Mouse (Mus musculus) ES-E14 (cell line): Measurements from ENCODE around the gene Selplg.

ENCODE experiments used
- MAFK ChIP-seq: IDR thresholded peaks from 2 replicates; pipeline ENCODE4 v1.6.1; 2014; ENCODE audit warnings: mild to moderate bottlenecking, low read depth, low read length, inconsistent platforms; ENCODE audit not compliant: insufficient read depth
- ZC3H11A ChIP-seq: IDR thresholded peaks from 2 replicates; pipeline ENCODE4 v1.6.1; 2012; ENCODE audit warnings: low read depth, mild to moderate bottlenecking, inconsistent platforms, low read length, borderline replicate concordance
- ZNF384 ChIP-seq: IDR thresholded peaks from 2 replicates; pipeline ENCODE4 v1.6.1; 2012; ENCODE audit warnings: low read depth, low read length, inconsistent platforms

DNA sequence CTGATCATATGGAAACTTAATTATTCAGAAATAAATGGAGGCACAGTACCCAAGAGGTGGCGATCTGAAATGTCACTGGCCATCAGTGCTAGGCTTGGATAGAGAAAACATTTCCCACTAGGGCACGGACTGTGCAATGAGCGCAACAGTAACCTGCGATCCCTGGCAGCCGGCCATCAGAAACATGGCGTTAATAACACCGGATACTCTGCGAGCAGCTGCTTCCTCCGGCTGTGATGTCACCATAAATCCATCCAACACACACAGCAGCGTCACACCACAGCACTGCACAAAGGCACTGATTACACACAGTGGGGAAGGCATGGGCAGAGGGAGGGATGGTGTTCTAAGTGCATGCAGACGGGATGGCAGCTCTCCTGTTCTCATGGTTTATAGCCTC, 36.7 kb upstream of the Selplg start:
- TF ChIP-seq ZNF384, result no peak
- no peak for TF ChIP-seq ZC3H11A
- no peak for TF ChIP-seq MAFK
